Mouse (Mus musculus) embryonic stem cell, embryonic (primary cell): Measurements from ENCODE around the gene Tomm34.

Experiments
- CTCF ChIA-PET, 4 experiments: fragments of 300-600 bp in 2 of 4; fragments of 350-600 bp in 2 of 4; sonication (Branson Sonifier 250); formaldehyde crosslinking; loops; one replicate each; lab custom pipeline; 2022; ENCODE audit warnings: inconsistent platforms in 2 of 4; lab: Charles Lee
- POLR2A ChIA-PET, 4 experiments: fragments of 300-600 bp in 2 of 4; fragments of 350-600 bp in 2 of 4; sonication (Branson Sonifier 250); formaldehyde crosslinking; loops; one replicate each; lab custom pipeline; 2022; ENCODE audit warnings: antibody characterized with exemption in 4 of 4, inconsistent platforms in 1 of 4; lab: Charles Lee

Gene Tomm34

GRCm38 (mm10) chr2:164047197-164047690, 23.7 kb downstream of the Tomm34 start:
- ChIA-PET CTCF (no interaction called here), POLR2A (interaction anchor here in 2 of 4 experiments (1.2 to 1.6 kb wide), 3 partner anchors 11 to 24 kb away, joined by 3 to 7 read pairs (median 4); partner anchors contain the start of gene Tomm34 (in 1 of the 2))

GRCm38 (mm10) chr2:164041523-164041922, 29.4 kb downstream of the Tomm34 start:
- CTCF ChIA-PET = no interaction called here

GRCm38 (mm10) chr2:164040949-164041348, 30.0 kb downstream of the Tomm34 start:
- ChIA-PET CTCF (no interaction called here), POLR2A (interaction anchor here in 1 of 4 experiments (0.7 kb wide), 1 partner anchor 317 kb away, joined by 3 read pairs; no protein-coding TSS in a partner anchor)

More at GRCm38 (mm10) chr2:164041523-164041922, 29.4 kb downstream of the Tomm34 start:
- POLR2A ChIA-PET = interaction anchor here in 1 of 4 experiments (0.7 kb wide), 1 partner anchor 317 kb away, joined by 3 read pairs; no protein-coding TSS in a partner anchor

- CTCF ChIA-PET = no interaction called here
- POLR2A ChIA-PET = no interaction called here
Observed at GRCm38 (mm10) chr2:164038407-164039028, 32.5 kb downstream of the Tomm34 start.

- ChIA-PET POLR2A (interaction anchor here in 3 of 4 experiments (0.5 to 1.5 kb wide), 7 partner anchors 9 to 486 kb away, joined by 3 to 4 read pairs (median 3); partner anchors contain the start of genes Tomm34 (in 2 of the 3) and Pabpc1l (in 1 of the 3)), CTCF (interaction anchor here (0.5 to 1.1 kb wide), 8 partner anchors 11 to 446 kb away, joined by 3 to 8 read pairs (median 3); partner anchors contain the start of gene Pabpc1l (in 2 of the 4))
Observed at GRCm38 (mm10) chr2:164036520-164037019, 34.4 kb downstream of the Tomm34 start.

- CTCF ChIA-PET = interaction anchor here in 1 of 4 experiments (0.6 to 1.6 kb wide), 3 partner anchors 12 to 478 kb away, joined by 4 to 5 read pairs (median 5); no protein-coding TSS in a partner anchor
- POLR2A ChIA-PET = no interaction called here
Observed at GRCm38 (mm10) chr2:164032973-164033372, 38.0 kb downstream of the Tomm34 start.

- POLR2A ChIA-PET = interaction anchor here in 1 of 4 experiments (1.0 kb wide), 1 partner anchor 18 kb away, joined by 3 read pairs; no protein-coding TSS in a partner anchor
- CTCF ChIA-PET = no interaction called here
Observed at GRCm38 (mm10) chr2:164031147-164031546, 39.8 kb downstream of the Tomm34 start.

- ChIA-PET CTCF (interaction anchor here in 3 of 4 experiments (1.3 to 1.4 kb wide), 3 partner anchors 11 to 167 kb away, joined by 3 to 4 read pairs (median 3); no protein-coding TSS in a partner anchor), POLR2A (interaction anchor here in 3 of 4 experiments (0.5 to 1.2 kb wide), 6 partner anchors 11 to 377 kb away, joined by 3 to 5 read pairs (median 3); partner anchors contain the start of gene Tomm34 (in 1 of the 3))
Observed at GRCm38 (mm10) chr2:164025150-164025549, 45.8 kb downstream of the Tomm34 start, which contains the start of gene Pabpc1l. Pabpc1l (plus strand) TSS chr2:164025450.

- CTCF ChIA-PET = interaction anchor here in 1 of 4 experiments (1.1 kb wide), 1 partner anchor 234 kb away, joined by 3 read pairs; no protein-coding TSS in a partner anchor
- POLR2A ChIA-PET = interaction anchor here in 1 of 4 experiments (0.7 to 1.0 kb wide), 2 partner anchors 34 to 35 kb away, joined by 3 read pairs; no protein-coding TSS in a partner anchor
Observed at GRCm38 (mm10) chr2:164022104-164022503, 48.9 kb downstream of the Tomm34 start.

- ChIA-PET CTCF (interaction anchor here in 2 of 4 experiments (0.6 to 1.2 kb wide), 2 partner anchors 13 to 14 kb away, joined by 3 to 5 read pairs; no protein-coding TSS in a partner anchor), POLR2A (interaction anchor here in 3 of 4 experiments (0.7 to 2.0 kb wide), 4 partner anchors 10 to 30 kb away, joined by 3 to 6 read pairs (median 4); no protein-coding TSS in a partner anchor)
Observed at GRCm38 (mm10) chr2:164019943-164020342, 51.0 kb downstream of the Tomm34 start.

- POLR2A ChIA-PET = interaction anchor here in 2 of 4 experiments (0.5 to 2.6 kb wide), 4 partner anchors 10 to 660 kb away, joined by 3 to 6 read pairs (median 4); partner anchors contain the start of gene Tomm34 (in 1 of the 2)
- CTCF ChIA-PET = no interaction called here
Observed at GRCm38 (mm10) chr2:164018910-164019309, 52.1 kb downstream of the Tomm34 start.

- ChIA-PET CTCF (no interaction called here), POLR2A (interaction anchor here in 1 of 4 experiments (0.8 kb wide), 1 partner anchor 13 kb away, joined by 4 read pairs; no protein-coding TSS in a partner anchor)
Observed at GRCm38 (mm10) chr2:164015304-164015703, 55.7 kb downstream of the Tomm34 start.

GRCm38 (mm10) chr2:164010944-164011343, 60.0 kb downstream of the Tomm34 start:
- CTCF ChIA-PET = no interaction called here
- POLR2A ChIA-PET = interaction anchor here in 2 of 4 experiments (0.8 to 1.8 kb wide), 8 partner anchors 10 to 73 kb away, joined by 3 to 14 read pairs (median 3); partner anchors contain the start of genes Stk4 (in 1 of the 2) and Ywhab (in 1 of the 2)

- ChIA-PET CTCF (no interaction called here), POLR2A (interaction anchor here in 1 of 4 experiments (0.9 to 1.8 kb wide), 7 partner anchors 10 to 60 kb away, joined by 3 to 14 read pairs (median 4); partner anchors contain the start of genes Stk4 and Ywhab)
Observed at GRCm38 (mm10) chr2:164010496-164010895, 60.5 kb downstream of the Tomm34 start.

GRCm38 (mm10) chr2:164009227-164009626, 61.7 kb downstream of the Tomm34 start:
- ChIA-PET POLR2A (interaction anchor here in 3 of 4 experiments (0.7 to 2.7 kb wide), 10 partner anchors 9 to 62 kb away, joined by 3 to 14 read pairs (median 4); partner anchors contain the start of genes Stk4 (in 1 of the 3), Tomm34 (in 1 of the 3) and Ywhab (in 1 of the 3)), CTCF (no interaction called here)

- ChIA-PET CTCF (interaction anchor here in 2 of 4 experiments (0.7 to 1.7 kb wide), 2 partner anchors 63 to 220 kb away, joined by 3 read pairs; partner anchors contain the start of gene Tomm34 (in 1 of the 2)), POLR2A (interaction anchor here in 2 of 4 experiments (0.6 to 2.7 kb wide), 9 partner anchors 8 to 1230 kb away, joined by 3 to 14 read pairs (median 4); partner anchors contain the start of genes Tomm34 (in 2 of the 2), Stk4 (in 1 of the 2) and Ywhab (in 1 of the 2))
Observed at GRCm38 (mm10) chr2:164007987-164008545, 62.9 kb downstream of the Tomm34 start.

- POLR2A ChIA-PET = interaction anchor here in 2 of 4 experiments (0.7 to 2.7 kb wide), 9 partner anchors 9 to 63 kb away, joined by 3 to 14 read pairs (median 5); partner anchors contain the start of genes Tomm34 (in 2 of the 2), Ywhab (in 2 of the 2) and Stk4 (in 1 of the 2)
Observed at GRCm38 (mm10) chr2:164007547-164007946, 63.4 kb downstream of the Tomm34 start.

More at GRCm38 (mm10) chr2:164007547-164007946, 63.4 kb downstream of the Tomm34 start:
- CTCF ChIA-PET = interaction anchor here in 1 of 4 experiments (1.7 kb wide), 1 partner anchor 220 kb away, joined by 3 read pairs; no protein-coding TSS in a partner anchor
